Mouse (Mus musculus) adrenal gland (tissue): ENCODE measurements around the gene Bak1.

ENCODE experiments used
- intact Hi-C: fragments of 180-260 bp; cut with DNase I; formaldehyde crosslinking; loops from one replicate; pipeline ENCODE4 v1.15.1; 2025

The Bak1 gene

DNA sequence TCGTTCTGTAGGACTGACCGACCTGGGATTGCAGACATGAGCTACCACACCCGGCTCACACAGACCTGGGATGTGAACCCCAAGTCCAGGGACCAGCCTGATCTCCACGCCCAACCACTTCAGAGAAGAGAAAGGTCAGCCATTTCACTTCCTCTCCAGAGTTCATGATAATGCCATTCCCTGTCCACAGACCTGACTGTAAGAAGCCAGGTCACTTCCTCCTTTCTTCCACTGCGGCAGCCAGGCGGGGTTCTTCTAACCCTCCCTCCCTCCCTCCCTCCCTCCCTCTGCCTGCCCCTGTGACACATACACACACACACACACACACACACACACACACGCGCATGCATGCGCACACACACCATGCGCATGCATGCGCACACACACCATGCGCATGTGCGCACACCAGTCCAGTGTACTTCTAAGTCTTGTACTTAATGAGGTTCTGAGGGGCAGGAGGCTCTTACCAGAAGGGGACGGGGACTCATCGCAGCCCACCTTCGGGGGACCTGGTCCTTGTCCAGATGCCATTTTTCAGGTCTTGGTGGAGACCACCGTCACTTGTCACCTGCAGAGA is 3.4 kb downstream of the Bak1 start:
- intact Hi-C loops: loop anchor here (5.0 kb wide), 1 partner anchor 88 kb away; the partner anchor contains the start of gene Cuta

- intact Hi-C loops: no loop called here
Observed at GRCm38 (mm10) chr17:27023342-27023741, 5.5 kb downstream of the Bak1 start.

- intact Hi-C loops: no loop called here
Observed at GRCm38 (mm10) chr17:27021736-27022135, 7.1 kb downstream of the Bak1 start.

- intact Hi-C loops: no loop called here
Observed at GRCm38 (mm10) chr17:27021076-27021475, 7.7 kb downstream of the Bak1 start.

GRCm38 (mm10) chr17:27018555-27019196 is 10.1 kb downstream of the Bak1 start:
- intact Hi-C loops: no loop called here

DNA sequence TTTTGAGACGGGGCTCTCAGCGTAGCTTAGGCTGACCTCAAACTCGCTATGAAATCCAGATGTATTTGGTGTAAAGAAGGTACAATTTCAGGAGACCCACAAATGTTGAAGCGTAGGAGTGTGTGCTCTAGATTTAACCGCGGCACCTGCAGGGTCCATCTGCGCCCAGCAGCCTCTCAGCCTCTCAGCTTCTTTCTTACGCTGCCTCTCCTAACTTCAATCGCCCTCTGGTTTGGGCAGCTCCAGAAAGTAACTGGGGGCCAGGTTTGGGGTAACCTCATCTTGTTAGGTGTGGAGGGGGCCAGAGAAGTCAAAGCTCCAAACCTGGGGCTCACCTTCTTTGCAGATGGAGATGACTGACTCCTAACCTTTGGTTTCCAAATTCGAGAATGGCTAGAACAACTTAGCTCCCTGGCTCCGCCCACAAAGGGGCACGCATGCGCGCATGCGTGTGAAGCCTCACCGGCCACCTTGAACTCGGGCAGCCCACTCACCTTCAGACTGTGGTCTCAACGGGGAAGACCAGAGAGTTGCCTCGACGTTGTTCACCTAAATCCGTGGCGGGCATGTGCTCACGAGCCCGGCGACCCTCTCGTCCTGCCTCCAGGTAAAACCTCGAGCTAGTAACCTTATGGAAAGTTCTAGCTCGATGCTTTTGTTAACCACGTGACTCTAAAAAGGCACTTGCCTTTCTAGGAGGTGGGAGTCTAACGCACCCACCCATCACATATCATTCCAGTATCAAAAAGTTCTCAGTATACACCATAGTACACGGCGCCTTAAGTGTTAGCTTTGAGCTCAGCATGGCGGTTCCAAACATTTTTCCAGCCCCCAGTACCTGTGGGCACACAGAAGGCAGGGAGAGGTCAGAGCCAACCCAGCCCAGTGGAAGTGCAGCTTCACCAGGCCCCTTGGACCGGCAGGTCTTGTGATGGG is 11.0 kb downstream of the Bak1 start:
- intact Hi-C loops: no loop called here

- intact Hi-C loops: no loop called here
Observed at GRCm38 (mm10) chr17:27012909-27013308, 15.9 kb downstream of the Bak1 start.

DNA sequence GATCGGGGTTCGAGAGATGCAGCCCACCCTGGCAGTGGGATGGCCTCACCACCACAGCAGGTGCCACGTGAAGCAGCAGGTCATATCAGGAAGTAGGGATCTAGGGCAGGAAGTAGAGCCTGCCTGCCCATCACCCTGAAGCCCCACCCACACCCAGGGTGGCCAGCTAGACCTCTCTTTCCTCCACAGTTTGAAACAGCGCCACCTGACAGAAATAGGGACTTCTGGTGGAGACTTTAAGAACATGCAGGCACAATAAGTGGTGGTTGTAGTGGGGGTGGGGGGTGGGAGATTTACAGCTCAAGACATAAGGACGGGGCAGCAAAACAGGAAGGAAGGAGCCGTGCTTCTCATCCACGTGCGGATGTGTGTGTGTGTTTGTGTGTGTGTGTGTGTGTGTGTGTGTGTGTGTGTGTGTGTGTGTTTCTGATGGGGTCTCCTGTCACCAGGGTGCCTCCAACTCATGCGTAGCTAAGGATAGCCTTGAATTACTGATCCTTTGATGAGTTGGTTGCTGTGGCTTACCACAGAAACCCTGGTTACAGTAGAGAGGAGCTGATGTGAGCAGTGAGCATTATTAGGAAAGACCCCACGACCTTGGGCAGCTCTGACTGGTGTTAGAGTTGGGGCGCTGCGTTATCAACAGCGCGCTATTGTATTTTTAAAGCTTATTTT is 16.7 kb downstream of the Bak1 start:
- intact Hi-C loops: no loop called here

- intact Hi-C loops: no loop called here
Observed at GRCm38 (mm10) chr17:27011167-27011566, 17.6 kb downstream of the Bak1 start.

DNA sequence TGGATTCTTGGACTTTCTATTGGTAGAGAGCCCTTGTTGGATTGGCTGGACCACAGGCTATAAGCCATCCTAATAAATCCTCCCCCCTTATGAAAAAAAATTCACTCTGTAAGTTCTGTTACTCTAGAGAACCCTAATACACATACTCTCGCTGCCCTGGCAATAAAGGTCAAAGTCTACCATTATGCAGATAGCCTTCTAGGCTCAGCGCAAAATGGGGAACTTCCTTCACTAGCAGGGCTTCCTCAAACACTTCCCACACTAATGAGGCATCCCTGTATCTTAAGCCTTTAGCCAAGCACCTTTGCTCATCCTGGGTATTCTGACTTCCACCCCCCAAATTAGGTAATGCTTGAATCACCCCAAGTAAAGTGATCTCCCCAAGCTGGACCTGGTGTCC is 20.5 kb downstream of the Bak1 start:
- intact Hi-C loops: no loop called here

GRCm38 (mm10) chr17:27005644-27006043 is 23.2 kb downstream of the Bak1 start:
- intact Hi-C loops: no loop called here

DNA sequence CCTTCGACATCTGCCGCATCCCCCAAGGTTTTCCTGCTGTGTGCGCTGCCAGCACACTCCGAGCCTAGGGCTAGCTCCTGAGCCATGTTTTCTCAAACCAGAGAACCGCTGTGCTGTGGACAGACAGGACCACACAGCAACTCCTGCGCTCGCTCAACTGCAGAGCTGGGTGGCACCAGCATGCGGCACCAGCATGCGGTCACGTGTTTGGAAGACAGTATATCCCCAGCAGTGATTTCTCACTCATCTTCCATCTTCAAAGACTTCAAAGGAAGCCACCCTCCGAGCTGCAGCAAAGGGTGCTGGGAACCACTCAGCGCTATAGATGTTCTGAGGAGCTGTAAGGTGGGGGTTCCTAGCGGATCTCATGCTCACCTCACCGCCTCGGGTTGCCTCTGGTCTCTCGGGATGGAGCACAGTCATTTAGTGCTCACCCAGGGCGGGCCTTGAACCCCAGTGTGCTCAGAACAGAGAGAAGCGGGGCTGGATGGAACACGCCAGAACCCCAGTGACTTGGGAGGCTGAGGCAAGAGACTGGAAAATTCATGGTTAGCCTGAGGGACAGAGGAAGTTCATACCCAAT is 23.8 kb downstream of the Bak1 start:
- intact Hi-C loops: no loop called here

DNA sequence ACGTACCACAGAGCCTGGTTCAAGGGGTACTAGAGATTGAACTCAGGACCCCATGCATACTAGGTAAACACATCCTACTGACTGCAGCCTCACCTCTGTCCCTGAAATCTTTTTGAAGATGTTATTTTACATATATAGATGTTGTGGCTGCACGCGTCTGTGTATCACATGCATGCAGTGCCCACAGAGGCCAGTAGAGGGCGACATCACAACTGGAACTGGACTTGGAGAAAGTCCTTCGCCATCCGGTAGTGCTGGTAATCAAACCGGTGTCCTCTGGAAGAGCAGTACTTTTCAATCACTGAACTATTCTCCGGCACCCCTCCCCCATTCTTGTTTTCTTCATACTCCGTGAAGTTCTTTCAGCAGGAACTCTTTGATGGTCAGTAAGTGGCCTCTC is 24.4 kb downstream of the Bak1 start:
- intact Hi-C loops: no loop called here

DNA sequence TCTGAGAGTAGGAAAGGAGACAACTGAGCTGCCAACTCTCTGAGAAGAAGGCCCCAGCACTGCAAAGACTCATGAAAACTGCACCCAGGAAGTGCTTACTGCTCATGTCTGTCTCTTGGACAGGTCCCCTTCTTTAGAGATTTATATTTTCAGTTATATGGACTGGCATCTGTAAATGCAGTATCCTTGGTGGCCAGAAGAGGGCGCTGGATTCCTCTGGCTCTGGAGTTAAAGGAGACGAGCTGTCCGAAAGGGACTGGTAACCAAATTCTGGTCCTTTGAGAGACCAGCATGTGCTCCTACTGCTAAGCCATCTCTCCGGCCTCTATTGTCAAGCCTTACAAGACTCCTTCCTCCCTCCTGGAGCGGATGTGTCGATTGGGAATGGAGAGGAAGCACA is 26.9 kb downstream of the Bak1 start:
- intact Hi-C loops: no loop called here

GRCm38 (mm10) chr17:27001151-27001550 is 27.7 kb downstream of the Bak1 start:
- intact Hi-C loops: no loop called here

DNA sequence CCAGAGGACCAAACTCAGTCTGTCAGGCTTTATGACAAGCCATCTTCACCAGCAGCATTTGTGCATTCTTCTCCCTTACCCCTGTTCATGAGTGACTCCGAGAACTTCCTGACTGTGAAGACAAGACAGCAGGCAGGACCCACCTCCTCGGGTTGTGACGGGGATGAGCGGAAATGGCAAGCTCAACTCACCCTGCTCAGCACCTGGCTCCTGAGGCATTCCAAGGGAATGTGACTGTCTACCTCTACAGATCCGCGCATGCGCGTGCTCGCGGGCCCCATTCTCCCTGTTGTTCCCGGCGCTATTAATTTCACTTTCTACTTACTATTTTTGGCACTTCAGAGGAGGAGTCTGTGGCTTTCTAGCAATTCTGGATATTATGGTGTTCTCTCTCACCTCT is 28.8 kb downstream of the Bak1 start:
- intact Hi-C loops: no loop called here

DNA sequence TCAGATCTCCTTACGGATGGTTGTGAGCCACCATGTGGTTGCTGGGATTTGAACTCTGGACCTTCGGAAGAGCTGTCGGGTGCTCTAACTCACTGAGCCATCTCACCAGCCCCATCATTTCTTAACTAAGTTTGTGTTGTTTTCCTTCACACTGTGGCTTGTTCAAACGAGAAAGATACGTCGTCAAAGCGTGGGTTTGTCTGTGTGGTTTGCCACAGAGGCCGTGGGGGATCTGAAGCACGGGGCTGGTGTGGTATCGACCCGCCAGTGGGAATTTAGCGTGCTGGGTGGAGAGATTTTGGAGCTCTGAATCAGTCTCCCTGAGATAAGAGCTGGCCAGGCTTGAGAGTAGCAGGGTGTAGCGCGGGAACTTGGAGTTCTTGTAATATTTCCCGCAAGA is 30.5 kb downstream of the Bak1 start:
- intact Hi-C loops: no loop called here

DNA sequence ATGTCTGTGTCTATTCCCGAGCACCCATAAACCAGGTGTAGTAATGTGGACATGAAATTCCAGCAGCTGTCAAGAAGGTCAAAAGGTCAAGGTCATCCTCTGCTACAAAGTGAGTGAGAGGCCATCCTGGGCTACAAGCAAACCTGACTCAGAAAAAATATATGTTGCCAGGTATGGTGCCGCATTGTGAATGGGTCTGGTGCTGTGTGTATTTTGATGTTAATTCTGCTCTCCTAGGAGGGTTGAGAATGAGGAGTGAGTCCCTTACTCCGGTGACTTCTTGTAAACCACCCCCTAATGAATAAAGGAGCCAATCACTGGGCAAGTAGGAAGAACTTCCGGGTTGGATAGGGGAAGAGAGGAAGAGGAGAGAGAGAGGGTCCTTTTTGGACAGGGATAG is 31.1 kb downstream of the Bak1 start:
- intact Hi-C loops: no loop called here

GRCm38 (mm10) chr17:26995562-26995961 is 33.2 kb downstream of the Bak1 start:
- intact Hi-C loops: no loop called here

GRCm38 (mm10) chr17:26995006-26995405 is 33.8 kb downstream of the Bak1 start:
- intact Hi-C loops: no loop called here

DNA sequence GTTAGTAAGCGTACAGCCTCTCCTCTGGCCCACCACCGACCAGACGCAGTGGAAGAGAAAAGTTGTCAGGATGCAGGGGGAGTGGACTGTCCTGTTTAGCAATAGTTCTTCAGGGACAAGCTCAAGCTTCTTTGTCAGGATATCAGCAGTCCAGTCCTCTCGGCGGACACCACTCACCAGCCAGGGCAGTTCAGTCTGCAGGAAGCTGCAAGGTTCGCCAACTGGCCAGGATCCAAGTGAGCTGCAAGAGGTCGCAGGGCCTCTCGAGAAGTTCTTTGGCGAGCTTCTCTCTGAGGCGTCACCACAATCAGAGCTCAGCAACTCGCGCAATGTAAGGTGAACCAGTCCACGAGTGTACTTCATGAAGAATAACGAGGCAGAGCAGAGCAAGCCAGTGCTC is 34.4 kb downstream of the Bak1 start:
- intact Hi-C loops: no loop called here
